Mouse (Mus musculus) bone marrow, adult 2 months (tissue): Measurements from ENCODE around the gene Slc25a29. TPM values are rescaled to one million over a fixed set of nuclear protein-coding genes. Genes with fewer than 3 reads are reported as not detected.

Experiments
- H3K27ac ChIP-seq: fragments of 200-500 bp; 2 replicates; pipeline ENCODE4 v1.5.1; 2012; ENCODE audit warnings: low read depth, mild to moderate bottlenecking, control low read depth, inconsistent platforms, low read length; ENCODE audit not compliant: control insufficient read depth, poor library complexity, insufficient read depth
- H3K4me1 ChIP-seq: fragments of 200-500 bp; 2 replicates; pipeline ENCODE4 v1.6.1; 2011; ENCODE audit warnings: low read length; ENCODE audit not compliant: control insufficient read depth, insufficient read depth
- H3K4me3 ChIP-seq: fragments of 200-500 bp; replicated peaks from 2 replicates; pipeline ENCODE3; 2011; ENCODE audit warnings: mild to moderate bottlenecking, low read depth, low read length, control low read depth; ENCODE audit not compliant: control insufficient read depth
- CTCF ChIP-seq: fragments of 200-500 bp; IDR thresholded peaks from 2 replicates; pipeline ENCODE4 v1.5.1; 2011; ENCODE audit warnings: low read length, control low read depth; ENCODE audit not compliant: control insufficient read depth, insufficient read depth
- POLR2A ChIP-seq: fragments of 200-500 bp; IDR thresholded peaks from 2 replicates; pipeline ENCODE4 v1.6.1; 2011; ENCODE audit warnings: low read depth, mild to moderate bottlenecking, control low read depth, low read length, borderline replicate concordance; ENCODE audit not compliant: control insufficient read depth
- WGBS: fragments of 180-500 bp; shearing (Covaris S2); methylation state at CpG from one replicate; pipeline ENCODE4 v1.1.7; 2018; 5-methylcytosine and 5-hydroxymethylcytosine counted together
- polyA plus RNA-seq: library from polyadenylated mRNA; stranded (reverse); fragments of >200 nt; gene quantifications from 2 replicates; pipeline ENCODE4 v1.2.4, GENCODE M21; 2011; ENCODE audit warnings: low replicate concordance; ENCODE audit not compliant: missing spikeins, insufficient read depth, insufficient read length

The Slc25a29 gene
- 1.1 and 2.5 TPM in 2 replicates for polyA plus RNA-seq

GRCm38 (mm10) chr12:108835840-108836409, at the start of gene Slc25a29, which contains the start of gene Slc25a47:
Gene Slc25a29, minus strand, starts transcription at chr12:108835883.
Gene Slc25a47, plus strand, starts transcription at chr12:108836046.
- no peak for TF ChIP-seq POLR2A
- no peak for TF ChIP-seq CTCF
- Histone ChIP-seq H3K4me1 (peaks cover 13% of the 10 kb centered on the region; the same call in 1 of the 2 replicates), H3K27ac (peak within 1 kb of the TSS; percentile 52), H3K4me3 (peak within 1 kb of the TSS; percentile 85)
- WGBS = under 1% methylated on average over 53 of the region's 53 CpGs

- WGBS = 88% methylated on average over 8 of the region's 8 CpGs
- Histone ChIP-seq H3K27ac (no peak overlapping the region), H3K4me1 (no peaks in the 10 kb centered on the region), H3K4me3 (no peak overlapping the region)
- TF ChIP-seq POLR2A = no peak
- no peak for TF ChIP-seq CTCF
These were observed 47.1 kb upstream of the Slc25a29 start for GRCm38 (mm10) chr12:108882776-108883175.

GRCm38 (mm10) chr12:108881192-108881591, 45.5 kb upstream of the Slc25a29 start:
- Histone ChIP-seq H3K4me3 (no peak overlapping the region), H3K4me1 (no peaks in the 10 kb centered on the region), H3K27ac (no peak overlapping the region)
- TF ChIP-seq POLR2A = no peak
- no peak for TF ChIP-seq CTCF
- 83% methylated on average over 3 of the region's 3 CpGs for WGBS

- no peak overlapping the region for H3K27ac ChIP-seq
- no peak for TF ChIP-seq CTCF
- no peak for TF ChIP-seq POLR2A
- WGBS = 89% methylated on average over 5 of the region's 5 CpGs
These were observed 44.9 kb upstream of the Slc25a29 start for GRCm38 (mm10) chr12:108880606-108881005.

GRCm38 (mm10) chr12:108879138-108879537, 43.5 kb upstream of the Slc25a29 start:
- no peak overlapping the region for H3K27ac ChIP-seq
- WGBS = 89% methylated on average over 4 of the region's 4 CpGs
- H3K4me3 ChIP-seq = no peak overlapping the region
- TF ChIP-seq CTCF = no peak
- no peak for TF ChIP-seq POLR2A
- no peaks in the 10 kb centered on the region for H3K4me1 ChIP-seq

More at GRCm38 (mm10) chr12:108880606-108881005, 44.9 kb upstream of the Slc25a29 start:
- Histone ChIP-seq H3K4me3 (no peak overlapping the region), H3K4me1 (no peaks in the 10 kb centered on the region)

- Histone ChIP-seq H3K4me3 (no peak overlapping the region), H3K27ac (no peak overlapping the region), H3K4me1 (no peaks in the 10 kb centered on the region)
- TF ChIP-seq CTCF = no peak
- TF ChIP-seq POLR2A = no peak
- WGBS = 72% methylated on average over 5 of the region's 5 CpGs
These were observed 37.4 kb upstream of the Slc25a29 start for GRCm38 (mm10) chr12:108873122-108873521.

GRCm38 (mm10) chr12:108869575-108869974, 33.9 kb upstream of the Slc25a29 start:
- 72% methylated on average over 2 of the region's 2 CpGs for WGBS
- Histone ChIP-seq H3K4me1 (no peaks in the 10 kb centered on the region), H3K27ac (no peak overlapping the region), H3K4me3 (no peak overlapping the region)
- TF ChIP-seq CTCF = peak; percentile 23; the same call in 1 of the 2 replicates
- no peak for TF ChIP-seq POLR2A

GRCm38 (mm10) chr12:108865007-108865494, 29.4 kb upstream of the Slc25a29 start:
- WGBS = 88% methylated on average over 6 of the region's 6 CpGs
- Histone ChIP-seq H3K27ac (no peak overlapping the region), H3K4me1 (no peaks in the 10 kb centered on the region), H3K4me3 (no peak overlapping the region)
- TF ChIP-seq POLR2A (no peak), CTCF (no peak)

- Histone ChIP-seq H3K4me3 (no peak overlapping the region), H3K4me1 (no peaks in the 10 kb centered on the region), H3K27ac (no peak overlapping the region)
- 81% methylated on average over 5 of the region's 5 CpGs for WGBS
- TF ChIP-seq CTCF (no peak), POLR2A (no peak)
These were observed 22.8 kb upstream of the Slc25a29 start for GRCm38 (mm10) chr12:108858486-108858885.
